Mouse (Mus musculus): ENCODE results near the gene Aes. TPM values are rescaled to one million over a fixed set of nuclear protein-coding genes. Genes with fewer than 3 reads are reported as not detected.

Gene Aes
- polyA plus RNA-seq, 1 experiment, result 639 TPM

- no peak overlapping the region for H3K4me2 ChIP-seq (ENCODE audit: low read depth)
- no peaks in the 10 kb centered on the region for H3K79me2 ChIP-seq (ENCODE audit: control insufficient read depth, insufficient read depth)
- TF ChIP-seq USF1 (IDR thresholded peaks at IDR 0.05; ENCODE audit: low read depth), result no peak
- H3K27me3 ChIP-seq (ENCODE audit: control insufficient read depth, insufficient read depth, insufficient read length), result no peaks in the 10 kb centered on the region
- no peak overlapping the region for H3ac ChIP-seq (ENCODE audit: control insufficient read depth, insufficient read length)
- H3K36me3 ChIP-seq (ENCODE audit: control insufficient read depth, insufficient read depth), result no peaks in the 10 kb centered on the region
- no peak overlapping the region for H3K4me3 ChIP-seq
These were observed 21.3 kb downstream of the Aes start for GRCm38 (mm10) chr10:81580441-81581070.

- no peak for TF ChIP-seq REST (IDR thresholded peaks at IDR 0.05; ENCODE audit: insufficient read depth, insufficient read length)
- no peak for TF ChIP-seq USF1 (IDR thresholded peaks at IDR 0.05; ENCODE audit: low read depth)
- no peak for TF ChIP-seq MYOG (IDR thresholded peaks at IDR 0.05; ENCODE audit: control insufficient read depth in 1 of 3, insufficient read depth in 1 of 3, insufficient read length in 2 of 3, low read depth in 2 of 3)
- no peak for TF ChIP-seq TCF12 (IDR thresholded peaks at IDR 0.05; ENCODE audit: insufficient read depth, poor library complexity, severe bottlenecking)
- TF ChIP-seq TCF3 (IDR thresholded peaks at IDR 0.05; ENCODE audit: insufficient read length, low read depth), result no peak
- no peak for TF ChIP-seq CEBPB (IDR thresholded peaks at IDR 0.05; ENCODE audit: insufficient read depth, poor library complexity, severe bottlenecking)
- TF ChIP-seq MAX (IDR thresholded peaks at IDR 0.05; ENCODE audit: low read depth), result no peak
- no peak for TF ChIP-seq POLR2AphosphoS2 (IDR thresholded peaks at IDR 0.05; ENCODE audit: insufficient read length, low read depth)
- no peak for TF ChIP-seq SRF (IDR thresholded peaks at IDR 0.05; ENCODE audit: control insufficient read depth, insufficient read length, low read depth)
- TF ChIP-seq MYOD1 (IDR thresholded peaks at IDR 0.05; ENCODE audit: control insufficient read depth in 1 of 3, insufficient read length in 2 of 3, low read depth in 2 of 3), result no peak
- TF ChIP-seq E2F4 (IDR thresholded peaks at IDR 0.05; ENCODE audit: insufficient read depth), result no peak
- TF ChIP-seq POLR2A (IDR thresholded peaks at IDR 0.05; ENCODE audit: insufficient read length, low read depth), result no peak
- no peaks in the 10 kb centered on the region for H3K27me3 ChIP-seq (ENCODE audit: control insufficient read depth, insufficient read depth, insufficient read length)
- H3K79me2 ChIP-seq (ENCODE audit: control insufficient read depth, insufficient read depth), result no peaks in the 10 kb centered on the region
- no peak overlapping the region for H3ac ChIP-seq (ENCODE audit: control insufficient read depth, insufficient read length)
- no peak overlapping the region for H3K4me3 ChIP-seq
- no peak overlapping the region for H3K4me2 ChIP-seq (ENCODE audit: low read depth)
- no peaks in the 10 kb centered on the region for H3K36me3 ChIP-seq (ENCODE audit: control insufficient read depth, insufficient read depth)
These were observed 24.1 kb downstream of the Aes start for GRCm38 (mm10) chr10:81583347-81583746.

DNA sequence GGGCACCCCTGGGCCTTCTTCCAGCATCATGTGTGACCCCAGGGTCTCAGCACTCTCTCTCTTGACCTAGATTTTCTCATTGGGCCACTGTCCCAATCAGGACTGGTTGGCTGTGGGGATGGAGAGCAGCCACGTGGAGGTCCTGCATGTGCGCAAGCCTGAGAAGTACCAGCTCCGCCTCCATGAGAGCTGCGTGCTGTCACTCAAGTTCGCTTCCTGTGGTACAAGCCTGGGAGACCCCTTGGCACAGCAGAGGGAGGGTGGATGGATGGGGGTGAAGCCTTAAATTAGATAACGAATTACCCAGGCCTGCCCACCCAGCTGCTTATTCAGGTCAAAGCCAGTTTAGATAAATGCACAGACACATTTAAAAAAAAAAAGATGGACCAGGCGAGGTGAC, 29.5 kb downstream of the Aes start:
- H3K36me3 ChIP-seq (ENCODE audit: control insufficient read depth, insufficient read depth), result no peaks in the 10 kb centered on the region
- H3K4me2 ChIP-seq (ENCODE audit: low read depth), result no peak overlapping the region
- no peaks in the 10 kb centered on the region for H3K79me2 ChIP-seq (ENCODE audit: control insufficient read depth, insufficient read depth)
- no peak overlapping the region for H3ac ChIP-seq (ENCODE audit: control insufficient read depth, insufficient read length)
- TF ChIP-seq MAX (IDR thresholded peaks at IDR 0.05; ENCODE audit: low read depth) (no peak), TCF3 (IDR thresholded peaks at IDR 0.05; ENCODE audit: insufficient read length, low read depth) (no peak), REST (IDR thresholded peaks at IDR 0.05; ENCODE audit: insufficient read depth, insufficient read length) (no peak), MYOG (IDR thresholded peaks at IDR 0.05; ENCODE audit: control insufficient read depth in 1 of 3, insufficient read depth in 1 of 3, insufficient read length in 2 of 3, low read depth in 2 of 3) (no peak), POLR2A (IDR thresholded peaks at IDR 0.05; ENCODE audit: insufficient read length, low read depth) (no peak), CEBPB (IDR thresholded peaks at IDR 0.05; ENCODE audit: insufficient read depth, poor library complexity, severe bottlenecking) (no peak), TCF12 (IDR thresholded peaks at IDR 0.05; ENCODE audit: insufficient read depth, poor library complexity, severe bottlenecking) (no peak), POLR2AphosphoS2 (IDR thresholded peaks at IDR 0.05; ENCODE audit: insufficient read length, low read depth) (no peak), MYOD1 (IDR thresholded peaks at IDR 0.05; ENCODE audit: control insufficient read depth in 1 of 3, insufficient read length in 2 of 3, low read depth in 2 of 3) (no peak), SRF (IDR thresholded peaks at IDR 0.05; ENCODE audit: control insufficient read depth, insufficient read length, low read depth) (no peak), USF1 (IDR thresholded peaks at IDR 0.05; ENCODE audit: low read depth) (no peak), E2F4 (IDR thresholded peaks at IDR 0.05; ENCODE audit: insufficient read depth) (no peak)
- no peak overlapping the region for H3K4me3 ChIP-seq
- no peaks in the 10 kb centered on the region for H3K27me3 ChIP-seq (ENCODE audit: control insufficient read depth, insufficient read depth, insufficient read length)

DNA sequence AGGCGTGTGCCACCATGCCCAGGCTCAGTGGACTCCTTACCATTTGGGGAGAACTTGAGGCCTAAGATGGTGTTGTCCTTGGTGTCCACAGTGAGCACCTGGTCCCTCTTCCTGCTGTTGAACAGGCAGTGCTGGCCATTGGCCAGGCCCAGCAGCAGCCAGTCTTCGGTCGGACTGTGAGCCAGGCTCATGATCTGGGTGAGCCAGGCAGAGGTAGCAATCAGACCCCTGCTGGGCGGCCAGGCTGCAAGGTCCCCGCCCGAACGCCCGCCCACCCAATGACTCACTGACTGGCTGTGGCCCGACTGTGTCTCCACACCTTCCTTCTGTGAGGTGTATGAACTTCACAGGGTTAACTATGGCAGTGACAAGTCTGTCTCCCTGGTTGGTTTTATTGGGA, 32.6 kb downstream of the Aes start:
- no peaks in the 10 kb centered on the region for H3K36me3 ChIP-seq (ENCODE audit: control insufficient read depth, insufficient read depth)
- no peaks in the 10 kb centered on the region for H3K79me2 ChIP-seq (ENCODE audit: control insufficient read depth, insufficient read depth)

GRCm38 (mm10) chr10:81592631-81593030, 33.3 kb downstream of the Aes start:
- Histone ChIP-seq H3K27me3 (ENCODE audit: control insufficient read depth, insufficient read depth, insufficient read length) (no peaks in the 10 kb centered on the region), H3ac (ENCODE audit: control insufficient read depth, insufficient read length) (no peak overlapping the region), H3K36me3 (ENCODE audit: control insufficient read depth, insufficient read depth) (no peaks in the 10 kb centered on the region), H3K4me2 (ENCODE audit: low read depth) (no peak overlapping the region), H3K79me2 (ENCODE audit: control insufficient read depth, insufficient read depth) (no peaks in the 10 kb centered on the region), H3K4me3 (no peak overlapping the region)
- TF ChIP-seq REST (IDR thresholded peaks at IDR 0.05; ENCODE audit: insufficient read depth, insufficient read length) (no peak), TCF3 (IDR thresholded peaks at IDR 0.05; ENCODE audit: insufficient read length, low read depth) (no peak), CEBPB (IDR thresholded peaks at IDR 0.05; ENCODE audit: insufficient read depth, poor library complexity, severe bottlenecking) (no peak)

More for the DNA sequence above, 32.6 kb downstream of the Aes start:
- Histone ChIP-seq H3K4me2 (ENCODE audit: low read depth) (no peak overlapping the region), H3K27me3 (ENCODE audit: control insufficient read depth, insufficient read depth, insufficient read length) (no peaks in the 10 kb centered on the region), H3ac (ENCODE audit: control insufficient read depth, insufficient read length) (no peak overlapping the region), H3K4me3 (no peak overlapping the region)
- TF ChIP-seq MYOD1 (IDR thresholded peaks at IDR 0.05; ENCODE audit: control insufficient read depth in 1 of 3, insufficient read length in 2 of 3, low read depth in 2 of 3), result no peak
- no peak for TF ChIP-seq MAX (IDR thresholded peaks at IDR 0.05; ENCODE audit: low read depth)
- no peak for TF ChIP-seq USF1 (IDR thresholded peaks at IDR 0.05; ENCODE audit: low read depth)
- no peak for TF ChIP-seq MYOG (IDR thresholded peaks at IDR 0.05; ENCODE audit: control insufficient read depth in 1 of 3, insufficient read depth in 1 of 3, insufficient read length in 2 of 3, low read depth in 2 of 3)
- TF ChIP-seq POLR2AphosphoS2 (IDR thresholded peaks at IDR 0.05; ENCODE audit: insufficient read length, low read depth), result no peak
- no peak for TF ChIP-seq REST (IDR thresholded peaks at IDR 0.05; ENCODE audit: insufficient read depth, insufficient read length)
- no peak for TF ChIP-seq TCF12 (IDR thresholded peaks at IDR 0.05; ENCODE audit: insufficient read depth, poor library complexity, severe bottlenecking)
- TF ChIP-seq SRF (IDR thresholded peaks at IDR 0.05; ENCODE audit: control insufficient read depth, insufficient read length, low read depth), result no peak
- no peak for TF ChIP-seq E2F4 (IDR thresholded peaks at IDR 0.05; ENCODE audit: insufficient read depth)
- TF ChIP-seq TCF3 (IDR thresholded peaks at IDR 0.05; ENCODE audit: insufficient read length, low read depth), result no peak
- TF ChIP-seq POLR2A (IDR thresholded peaks at IDR 0.05; ENCODE audit: insufficient read length, low read depth), result no peak
- no peak for TF ChIP-seq CEBPB (IDR thresholded peaks at IDR 0.05; ENCODE audit: insufficient read depth, poor library complexity, severe bottlenecking)
